ENCODE assay signal across 29 mouse cellular contexts in genomic region chr7:80210982-80211381, GRCm38 (mm10). TPM values are rescaled to one million over a fixed set of nuclear protein-coding genes. Genes with fewer than 3 reads are reported as not detected.
DNase-seq lines count a peak whose midpoint lies in the region; ATAC-seq and TF ChIP-seq lines count a peak whose summit lies in the region.
"Had no signal": no experiment of that assay in that cellular context is flagged by ENCODE, and none has a peak within 500 bp of the region (broad histone marks: within the 10 kb centered on the region; RNA-seq: fewer than 3 reads in every experiment).

No protein-coding gene starts in this region.

- no peaks in the 10 kb centered on the region for H3K9me3 ChIP-seq in midbrain, embryonic 11.5 days (ENCODE audit: control insufficient read depth, low read length)
- H3K9me3 ChIP-seq in midbrain, embryonic 16.5 days (replicated peaks; ENCODE audit: control insufficient read depth, low read length, poor library complexity, severe bottlenecking) = no peaks in the 10 kb centered on the region
- no peaks in the 10 kb centered on the region for H3K9me3 ChIP-seq in E14TG2a.4 (ENCODE audit: low read length)
- no peaks in the 10 kb centered on the region for H3K9me3 ChIP-seq in liver, embryonic 14.5 days (ENCODE audit: control insufficient read depth, low read length)
- H3K9me3 ChIP-seq in forebrain, embryonic 12.5 days = no peaks in the 10 kb centered on the region
- H3K9me3 ChIP-seq: embryonic facial prominence, embryonic 13.5 days; limb, embryonic 10.5 days; limb, embryonic 15.5 days; lung, embryonic 15.5 days; neural tube, embryonic 13.5 days had no signal

- TF ChIP-seq CTCF in E14TG2a.4 (conservative IDR thresholded peaks at IDR 0.05; ENCODE audit: low read length) = no peak
- no peak for TF ChIP-seq CTCF in bone marrow, adult 2 months (IDR thresholded peaks at IDR 0.05; ENCODE audit: control insufficient read depth, insufficient read depth, low read length)
- no peak for TF ChIP-seq CTCF in liver, embryonic 14.5 days (IDR thresholded peaks at IDR 0.05; ENCODE audit: low read depth)

- ATAC-seq in midbrain, embryonic 11.5 days (ENCODE audit: low FRiP score) = no peak
- no peak for ATAC-seq in midbrain, embryonic 16.5 days
- no peak for ATAC-seq in liver, embryonic 14.5 days (ENCODE audit: insufficient read depth)
- ATAC-seq in forebrain, embryonic 12.5 days (ENCODE audit: low FRiP score) = no peak
- ATAC-seq: forebrain, embryonic 14.5 days; hindbrain, embryonic 16.5 days; intestine, embryonic 16.5 days had no signal

- 90% methylated on average over 4 of the region's 4 CpGs for WGBS in midbrain, embryonic 11.5 days
- WGBS in midbrain, embryonic 16.5 days = 76% methylated on average over 4 of the region's 4 CpGs
- WGBS in bone marrow, adult 2 months = 75% methylated on average over 4 of the region's 4 CpGs
- WGBS in liver, embryonic 14.5 days (ENCODE audit: insufficient replicate concordance) = 81% methylated on average over 4 of the region's 4 CpGs
- WGBS in forebrain, embryonic 12.5 days = 85% methylated on average over 4 of the region's 4 CpGs

- no peak overlapping the region for H3K4me3 ChIP-seq in midbrain, embryonic 11.5 days (ENCODE audit: low read depth, low read length)
- no peak overlapping the region for H3K4me3 ChIP-seq in midbrain, embryonic 16.5 days (ENCODE audit: low read depth, low read length)
- 0 out of 2 replicates have a peak overlapping the region, but pooled peaks have one; percentile 17 for H3K4me3 ChIP-seq in E14TG2a.4 (replicated peaks; ENCODE audit: low read length)
- H3K4me3 ChIP-seq in bone marrow, adult 2 months (replicated peaks; ENCODE audit: control insufficient read depth, low read depth, low read length) = no peak overlapping the region
- H3K4me3 ChIP-seq in liver, embryonic 14.5 days (ENCODE audit: insufficient read depth in 1 of 2, low read depth in 2 of 2, low read length in 2 of 2) = no peak overlapping the region
- no peak overlapping the region for H3K4me3 ChIP-seq in forebrain, embryonic 12.5 days (replicated peaks)
- H3K4me3 ChIP-seq: embryonic facial prominence, embryonic 13.5 days; limb, embryonic 10.5 days; limb, embryonic 15.5 days; lung, embryonic 15.5 days; neural tube, embryonic 13.5 days had no signal

- DNase-seq in midbrain, embryonic 11.5 days (ENCODE audit: low spot score, missing footprints) = peak; percentile 71
- DNase-seq in liver, embryonic 14.5 days (ENCODE audit: low read depth in 3 of 3, low spot score in 3 of 3) = no peak
- DNase-seq in right cerebral cortex, postnatal 36 days (ENCODE audit: low spot score in 2 of 2) = no peak
- no peak for DNase-seq in left cerebral cortex, adult 8-10 months (ENCODE audit: low spot score in 2 of 2)
- DNase-seq: adrenal gland, postnatal 25 days; cerebellum, adult 18-20 months; cerebellum, postnatal 10 days; gastrocnemius, postnatal 14 days; heart, postnatal 14 days; kidney, adult 8-10 months; kidney, postnatal 10 days; layer of hippocampus, postnatal 36 days; lung, postnatal 4 days; thymus, adult 2 months; thymus, postnatal 36 days had no signal

- no peaks in the 10 kb centered on the region for H3K4me1 ChIP-seq in midbrain, embryonic 11.5 days (ENCODE audit: control insufficient read depth, insufficient read depth, low read length)
- peaks cover 12% of the 10 kb centered on the region; the same call in 1 of the 2 replicates for H3K4me1 ChIP-seq in midbrain, embryonic 16.5 days (ENCODE audit: control insufficient read depth, insufficient read depth, low read length)
- H3K4me1 ChIP-seq in E14TG2a.4 (replicated peaks; ENCODE audit: low read depth, low read length) = peaks cover 96% of the 10 kb centered on the region
- H3K4me1 ChIP-seq in bone marrow, adult 2 months (ENCODE audit: control insufficient read depth, insufficient read depth, low read length) = peaks cover 27% of the 10 kb centered on the region
- H3K4me1 ChIP-seq in liver, embryonic 14.5 days (replicated peaks; ENCODE audit: control insufficient read depth in 2 of 2, insufficient read depth in 2 of 2, low read length in 1 of 2) = peaks cover 57 to 67% of the 10 kb centered on the region in 2 experiments
- peaks cover 28% of the 10 kb centered on the region for H3K4me1 ChIP-seq in forebrain, embryonic 12.5 days

- no peaks in the 10 kb centered on the region for H3K36me3 ChIP-seq in midbrain, embryonic 11.5 days (ENCODE audit: control insufficient read depth, insufficient read depth, low read length)
- H3K36me3 ChIP-seq in midbrain, embryonic 16.5 days (ENCODE audit: control insufficient read depth, insufficient read depth, low read length) = no peaks in the 10 kb centered on the region; the same call in 1 of the 2 replicates
- peaks cover 97% of the 10 kb centered on the region for H3K36me3 ChIP-seq in E14TG2a.4 (ENCODE audit: insufficient read depth, low read length)
- peaks cover 35% of the 10 kb centered on the region for H3K36me3 ChIP-seq in liver, embryonic 14.5 days (replicated peaks; ENCODE audit: control insufficient read depth, insufficient read depth, low read depth)
- H3K36me3 ChIP-seq in forebrain, embryonic 12.5 days (replicated peaks) = peaks cover 26% of the 10 kb centered on the region

- H3K4me2 ChIP-seq in midbrain, embryonic 11.5 days = no peak overlapping the region
- no peak overlapping the region for H3K4me2 ChIP-seq in midbrain, embryonic 16.5 days (ENCODE audit: low read length)
- H3K4me2 ChIP-seq in liver, embryonic 14.5 days (ENCODE audit: low read depth) = peak overlapping the region; percentile 87
- H3K4me2 ChIP-seq in forebrain, embryonic 12.5 days = no peak overlapping the region
- H3K4me2 ChIP-seq: embryonic facial prominence, embryonic 13.5 days; limb, embryonic 15.5 days; lung, embryonic 15.5 days; neural tube, embryonic 13.5 days had no signal

- no peaks in the 10 kb centered on the region for H3K27me3 ChIP-seq in midbrain, embryonic 11.5 days (ENCODE audit: control insufficient read depth, insufficient read depth, low read length)
- H3K27me3 ChIP-seq in midbrain, embryonic 16.5 days (ENCODE audit: control insufficient read depth, insufficient read depth, low read depth, low read length) = no peaks in the 10 kb centered on the region
- H3K27me3 ChIP-seq in E14TG2a.4 (ENCODE audit: insufficient read depth, low read length) = no peaks in the 10 kb centered on the region
- H3K27me3 ChIP-seq in liver, embryonic 14.5 days (ENCODE audit: control insufficient read depth, insufficient read depth, low read length) = no peaks in the 10 kb centered on the region
- H3K27me3 ChIP-seq in forebrain, embryonic 12.5 days = no peaks in the 10 kb centered on the region
- H3K27me3 ChIP-seq: embryonic facial prominence, embryonic 13.5 days; limb, embryonic 15.5 days; lung, embryonic 15.5 days; neural tube, embryonic 13.5 days had no signal

- H3K27ac ChIP-seq in midbrain, embryonic 11.5 days (ENCODE audit: low read depth, low read length) = no peak overlapping the region
- no peak overlapping the region for H3K27ac ChIP-seq in midbrain, embryonic 16.5 days (ENCODE audit: low read length)
- H3K27ac ChIP-seq in bone marrow, adult 2 months (ENCODE audit: control insufficient read depth, insufficient read depth, low read depth, low read length, poor library complexity) = peak overlapping the region; percentile 7; the same call in 1 of the 2 replicates
- H3K27ac ChIP-seq in liver, embryonic 14.5 days = peak overlapping the region; percentile 100
- no peak overlapping the region for H3K27ac ChIP-seq in forebrain, embryonic 12.5 days
- H3K27ac ChIP-seq: embryonic facial prominence, embryonic 13.5 days; limb, embryonic 15.5 days; lung, embryonic 15.5 days; neural tube, embryonic 13.5 days had no signal

- no peak for TF ChIP-seq EP300 in liver, embryonic 14.5 days (IDR thresholded peaks at IDR 0.05; ENCODE audit: low read depth)

- H3K9ac ChIP-seq in midbrain, embryonic 11.5 days (ENCODE audit: low read length) = no peak overlapping the region
- no peak overlapping the region for H3K9ac ChIP-seq in midbrain, embryonic 16.5 days (ENCODE audit: low read depth, low read length)
- peak overlapping the region; percentile 85 for H3K9ac ChIP-seq in liver, embryonic 14.5 days (replicated peaks)
- H3K9ac ChIP-seq in forebrain, embryonic 12.5 days = no peak overlapping the region
- H3K9ac ChIP-seq: embryonic facial prominence, embryonic 13.5 days; limb, embryonic 15.5 days; lung, embryonic 15.5 days; neural tube, embryonic 13.5 days had no signal

- no peak for TF ChIP-seq POLR2A in bone marrow, adult 2 months (IDR thresholded peaks at IDR 0.05; ENCODE audit: borderline replicate concordance, control insufficient read depth, low read depth, low read length)

RNA-seq across cellular contexts. Expression of gene Cib1, which starts 21.6 kb away (rescaled TPM):
- 49.8 and 55.0 TPM in 2 replicates for polyA plus RNA-seq in midbrain, embryonic 11.5 days (2014; fragmentation: Nextera tagmentation; extraction: Ambion mirVana)
- polyA plus RNA-seq in midbrain, embryonic 16.5 days (2015; fragmentation: Nextera tagmentation; extraction: Ambion mirVana) = 24.3 and 26.0 TPM in 2 replicates
- polyA plus RNA-seq in bone marrow, adult 2 months (2011; ENCODE audit: insufficient read depth, insufficient read length, low replicate concordance, missing spikeins) = 81.7 and 82.5 TPM in 2 replicates
- 43.1 and 45.9 TPM in 2 replicates for polyA plus RNA-seq in liver, embryonic 14.5 days (2012; rRNA removed)
- 90.6 and 94.2 TPM in 2 replicates for polyA plus RNA-seq in liver, embryonic 14.5 days (2014; fragmentation: Nextera tagmentation; extraction: Ambion mirVana)
- total RNA-seq in left cerebral cortex, adult 8-10 months (2022) = 10 to 100 TPM; 19.7 to 26.3 (median 25.2) TPM
- polyA plus RNA-seq in forebrain, embryonic 12.5 days (2016; fragmentation: Nextera tagmentation; extraction: Ambion mirVana) = 34.7 and 41.6 TPM in 2 replicates

RNA-seq across cellular contexts. Expression of gene Gdpgp1, which starts 21.7 kb away (rescaled TPM):
- 3.8 and 4.5 TPM in 2 replicates for polyA plus RNA-seq in midbrain, embryonic 11.5 days (2014; fragmentation: Nextera tagmentation; extraction: Ambion mirVana)
- 3.7 and 4.6 TPM in 2 replicates for polyA plus RNA-seq in midbrain, embryonic 16.5 days (2015; fragmentation: Nextera tagmentation; extraction: Ambion mirVana)
- 1.1 and 1.8 TPM in 2 replicates for polyA plus RNA-seq in bone marrow, adult 2 months (2011; ENCODE audit: insufficient read depth, insufficient read length, low replicate concordance, missing spikeins)
- 1.3 TPM in 2 replicates for polyA plus RNA-seq in liver, embryonic 14.5 days (2012; rRNA removed)
- 1.1 and 1.2 TPM in 2 replicates for polyA plus RNA-seq in liver, embryonic 14.5 days (2014; fragmentation: Nextera tagmentation; extraction: Ambion mirVana)
- 1 to 10 TPM; 5.9 to 6.8 (median 6.6) TPM for total RNA-seq in left cerebral cortex, adult 8-10 months (2022)
- 4.2 and 4.8 TPM in 2 replicates for polyA plus RNA-seq in forebrain, embryonic 12.5 days (2016; fragmentation: Nextera tagmentation; extraction: Ambion mirVana)

RNA-seq across cellular contexts. Expression of gene Sema4b, which starts 24.3 kb away (rescaled TPM):
- 9.6 and 10.5 TPM in 2 replicates for polyA plus RNA-seq in midbrain, embryonic 11.5 days (2014; fragmentation: Nextera tagmentation; extraction: Ambion mirVana)
- 25.2 and 25.3 TPM in 2 replicates for polyA plus RNA-seq in midbrain, embryonic 16.5 days (2015; fragmentation: Nextera tagmentation; extraction: Ambion mirVana)
- polyA plus RNA-seq in bone marrow, adult 2 months (2011; ENCODE audit: insufficient read depth, insufficient read length, low replicate concordance, missing spikeins) = 33.7 and 51.6 TPM in 2 replicates
- polyA plus RNA-seq in liver, embryonic 14.5 days (2012; rRNA removed) = 6.1 and 6.4 TPM in 2 replicates
- 8.5 and 9.9 TPM in 2 replicates for polyA plus RNA-seq in liver, embryonic 14.5 days (2014; fragmentation: Nextera tagmentation; extraction: Ambion mirVana)
- total RNA-seq in left cerebral cortex, adult 8-10 months (2022) = 10 to 100 TPM; 18.6 to 22.7 (median 20.6) TPM
- 16.7 and 19.4 TPM in 2 replicates for polyA plus RNA-seq in forebrain, embryonic 12.5 days (2016; fragmentation: Nextera tagmentation; extraction: Ambion mirVana)

RNA-seq across cellular contexts. Expression of gene Ttll13, which starts 35.2 kb away (rescaled TPM):
- 0.53 and 0.91 TPM in 2 replicates for polyA plus RNA-seq in midbrain, embryonic 11.5 days (2014; fragmentation: Nextera tagmentation; extraction: Ambion mirVana)
- 2.9 and 3.0 TPM in 2 replicates for polyA plus RNA-seq in midbrain, embryonic 16.5 days (2015; fragmentation: Nextera tagmentation; extraction: Ambion mirVana)
- polyA plus RNA-seq in bone marrow, adult 2 months (2011; ENCODE audit: insufficient read depth, insufficient read length, low replicate concordance, missing spikeins) = not detected in 2 replicates
- 0.11 and 0.23 TPM in 2 replicates for polyA plus RNA-seq in liver, embryonic 14.5 days (2012; rRNA removed)
- 0.18 and 0.20 TPM in 2 replicates for polyA plus RNA-seq in liver, embryonic 14.5 days (2014; fragmentation: Nextera tagmentation; extraction: Ambion mirVana)
- 1 to 10 TPM; 1.5 to 2.7 (median 2.1) TPM for total RNA-seq in left cerebral cortex, adult 8-10 months (2022)
- 1.1 and 1.3 TPM in 2 replicates for polyA plus RNA-seq in forebrain, embryonic 12.5 days (2016; fragmentation: Nextera tagmentation; extraction: Ambion mirVana)
- total RNA-seq: common myeloid progenitor, adult 5-6 weeks; granulocyte monocyte progenitor cell, adult 5-6 weeks had no signal

RNA-seq across cellular contexts. Expression of gene Ngrn, which starts 50.0 kb away (rescaled TPM):
- polyA plus RNA-seq in midbrain, embryonic 11.5 days (2014; fragmentation: Nextera tagmentation; extraction: Ambion mirVana) = 53.1 and 53.2 TPM in 2 replicates
- 73.8 and 78.5 TPM in 2 replicates for polyA plus RNA-seq in midbrain, embryonic 16.5 days (2015; fragmentation: Nextera tagmentation; extraction: Ambion mirVana)
- 12.7 and 26.8 TPM in 2 replicates for polyA plus RNA-seq in bone marrow, adult 2 months (2011; ENCODE audit: insufficient read depth, insufficient read length, low replicate concordance, missing spikeins)
- polyA plus RNA-seq in liver, embryonic 14.5 days (2012; rRNA removed) = 14.2 and 21.4 TPM in 2 replicates
- polyA plus RNA-seq in liver, embryonic 14.5 days (2014; fragmentation: Nextera tagmentation; extraction: Ambion mirVana) = 26.7 and 28.3 TPM in 2 replicates
- total RNA-seq in left cerebral cortex, adult 8-10 months (2022) = 10 to 100 TPM; 40.5 to 43.0 (median 41.7) TPM
- polyA plus RNA-seq in forebrain, embryonic 12.5 days (2016; fragmentation: Nextera tagmentation; extraction: Ambion mirVana) = 56.8 TPM in 2 replicates

Comparison
In these comparisons a context has a peak if more than half of its experiments do, and no peak if none do; other contexts are left out.
1. H3K27ac ChIP-seq: peak in bone marrow, adult 2 months (single experiment) and liver, embryonic 14.5 days (single experiment); none in midbrain, embryonic 11.5 days (single experiment), midbrain, embryonic 16.5 days (single experiment) and forebrain, embryonic 12.5 days (single experiment).